ENCODE assay signal across 9 mouse cellular contexts in the genomic region with DNA sequence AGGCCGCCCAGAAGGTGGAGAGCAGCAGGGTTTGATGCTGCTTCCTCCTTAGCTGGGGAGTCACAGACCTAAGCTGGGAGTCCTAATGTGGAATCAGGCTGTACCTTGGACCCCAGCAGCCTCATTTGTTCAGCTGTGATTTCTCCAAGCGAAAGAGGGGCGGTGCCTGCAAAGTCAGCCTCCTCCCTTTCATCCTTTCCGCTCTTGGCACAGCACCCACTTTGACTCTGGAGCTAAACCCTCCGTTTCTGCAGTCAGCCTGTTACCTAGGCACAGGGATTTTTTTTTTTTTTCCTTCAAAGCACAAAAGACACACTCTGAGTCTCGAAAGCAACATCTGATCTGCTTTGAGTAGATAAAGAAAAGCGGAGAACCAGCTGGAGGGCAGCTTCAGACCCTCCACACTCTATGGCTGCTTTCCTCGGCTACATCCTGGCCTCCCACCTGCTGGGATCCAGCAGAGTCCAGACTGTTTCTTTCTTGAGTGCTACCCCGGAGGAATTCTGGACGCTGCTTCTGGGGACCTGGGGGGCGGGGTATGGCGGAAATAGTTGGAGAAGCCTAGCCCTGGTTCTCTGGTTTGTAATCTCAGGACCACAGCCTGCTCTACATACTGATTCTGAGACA. TPM values are rescaled to one million over a fixed set of nuclear protein-coding genes. Genes with fewer than 3 reads are reported as not detected.
DNase-seq lines count a peak whose midpoint lies in the region; ATAC-seq and TF ChIP-seq lines count a peak whose summit lies in the region.
"Had no signal": no experiment of that assay in that cellular context is flagged by ENCODE, and none has a peak within 500 bp of the region (broad histone marks: within the 10 kb centered on the region; RNA-seq: fewer than 3 reads in every experiment).

No protein-coding gene starts in this region.

- TF ChIP-seq CTCF in left cerebral cortex, adult 2 months (IDR thresholded peaks at IDR 0.05) = no peak
- no peak for TF ChIP-seq CTCF in small intestine, adult 2 months (IDR thresholded peaks at IDR 0.05; ENCODE audit: extremely low read depth, insufficient read length, insufficient replicate concordance, low read depth, low read length)

- TF ChIP-seq POLR2A in small intestine, adult 2 months (IDR thresholded peaks at IDR 0.05; ENCODE audit: low read depth, low read length) = no peak

- peak overlapping the region; percentile 68; the same call in 1 of the 2 replicates for H3K27ac ChIP-seq in ES-E14 (ENCODE audit: insufficient read depth, low read depth, low read length, poor library complexity, severe bottlenecking)
- peak overlapping the region; percentile 46 for H3K27ac ChIP-seq in forebrain, embryonic 12.5 days
- peak overlapping the region; percentile 11; the same call in 1 of the 2 replicates for H3K27ac ChIP-seq in hindbrain, embryonic 11.5 days (ENCODE audit: low read depth, low read length)
- peak overlapping the region; percentile 88 for H3K27ac ChIP-seq in left cerebral cortex, adult 2 months
- peak overlapping the region; percentile 48 for H3K27ac ChIP-seq in small intestine, adult 2 months (ENCODE audit: insufficient read depth, low read depth, low read length)

- intact Hi-C loops in left cerebral cortex, adult 2 months (cut with DNase I) = loop anchor here (2.0 kb wide), 1 partner anchor 56 kb away; no protein-coding TSS in a partner anchor

- in situ Hi-C loops in ES-E14 (cut with MboI; ENCODE audit: low sequenced_read_pairs in 2 of 2, unreplicated experiment in 2 of 2) = no loop called here

- H3K4me3 ChIP-seq in ES-E14 (ENCODE audit: insufficient read depth in 1 of 2, low read depth in 1 of 2, low read length in 2 of 2, poor library complexity in 1 of 2, severe bottlenecking in 1 of 2) = peak overlapping the region; percentile 27 to 68; a peak in 3 of 4 replicates
- H3K4me3 ChIP-seq in forebrain, embryonic 12.5 days (replicated peaks) = no peak overlapping the region; the same call in 1 of the 2 replicates
- peak overlapping the region; percentile 2; the same call in 1 of the 2 replicates for H3K4me3 ChIP-seq in hindbrain, embryonic 11.5 days (ENCODE audit: low read depth, low read length)
- peak overlapping the region; percentile 33 for H3K4me3 ChIP-seq in left cerebral cortex, adult 2 months
- H3K4me3 ChIP-seq in small intestine, adult 2 months (ENCODE audit: low read depth, low read length) = peak overlapping the region; percentile 18

- no peaks in the 10 kb centered on the region for H3K27me3 ChIP-seq in forebrain, embryonic 12.5 days
- H3K27me3 ChIP-seq in hindbrain, embryonic 11.5 days (ENCODE audit: control insufficient read depth, insufficient read depth, low read length) = no peaks in the 10 kb centered on the region
- H3K27me3 ChIP-seq in small intestine, adult 2 months (ENCODE audit: control insufficient read depth, insufficient read depth, low read length) = no peaks in the 10 kb centered on the region

- ATAC-seq in forebrain, embryonic 12.5 days (ENCODE audit: low FRiP score) = peak; percentile 44; the same call in 1 of the 2 replicates
- ATAC-seq in hindbrain, embryonic 11.5 days (ENCODE audit: low FRiP score) = peak; percentile 22; the same call in 1 of the 2 replicates

- peaks cover 3 to 22% of the 10 kb centered on the region in 2 experiments; a peak in 3 of 4 replicates for H3K4me1 ChIP-seq in ES-E14 (ENCODE audit: control insufficient read depth in 2 of 2, insufficient read depth in 2 of 2, low read length in 2 of 2, poor library complexity in 1 of 2)
- peaks cover 16% of the 10 kb centered on the region for H3K4me1 ChIP-seq in forebrain, embryonic 12.5 days
- H3K4me1 ChIP-seq in hindbrain, embryonic 11.5 days (replicated peaks; ENCODE audit: control insufficient read depth, insufficient read depth, low read length) = peaks cover 5% of the 10 kb centered on the region; the same call in 1 of the 2 replicates
- H3K4me1 ChIP-seq in small intestine, adult 2 months (ENCODE audit: control insufficient read depth, insufficient read depth, insufficient read length, low read length) = peaks cover 15% of the 10 kb centered on the region; the same call in 1 of the 2 replicates

- H3K9me3 ChIP-seq in ES-E14 (ENCODE audit: control insufficient read depth, insufficient read depth, low read depth, low read length) = no peaks in the 10 kb centered on the region
- no peaks in the 10 kb centered on the region for H3K9me3 ChIP-seq in forebrain, embryonic 12.5 days
- no peaks in the 10 kb centered on the region for H3K9me3 ChIP-seq in hindbrain, embryonic 11.5 days (ENCODE audit: control insufficient read depth, low read length)

- DNase-seq in ES-E14 (ENCODE audit: low read depth, low spot score) = peak; percentile 47
- peak; percentile 79 for DNase-seq in brain, adult 2 months (ENCODE audit: low read depth, low spot score)
- peak; percentile 41 for DNase-seq in hindbrain, embryonic 11.5 days (ENCODE audit: low spot score)
- DNase-seq in left cerebral cortex, adult 2 months (ENCODE audit: extremely low spot score in 1 of 2, low spot score in 2 of 2) = peak in 1 of 2 experiments; percentile 35
- peak; percentile 31 for DNase-seq in lung, postnatal 25 days (ENCODE audit: low spot score)
- DNase-seq in thymus, postnatal 0 days (ENCODE audit: low spot score) = no peak

- 6% methylated on average over 12 of the region's 12 CpGs for WGBS in forebrain, embryonic 12.5 days
- WGBS in hindbrain, embryonic 11.5 days = 8% methylated on average over 12 of the region's 12 CpGs
- WGBS in small intestine, adult 2 months = 15% methylated on average over 12 of the region's 12 CpGs

- H3K9ac ChIP-seq in ES-E14 (ENCODE audit: insufficient read depth, low read depth, low read length, poor library complexity, severe bottlenecking) = peak overlapping the region; percentile 42; the same call in 1 of the 2 replicates
- peak overlapping the region; percentile 36 for H3K9ac ChIP-seq in forebrain, embryonic 12.5 days
- H3K9ac ChIP-seq in hindbrain, embryonic 11.5 days (ENCODE audit: low read depth, low read length) = no peak overlapping the region; the same call in 1 of the 2 replicates

- no peaks in the 10 kb centered on the region for H3K36me3 ChIP-seq in ES-E14 (ENCODE audit: control insufficient read depth, insufficient read depth, low read length, poor library complexity, severe bottlenecking)
- H3K36me3 ChIP-seq in forebrain, embryonic 12.5 days (replicated peaks) = no peaks in the 10 kb centered on the region
- no peaks in the 10 kb centered on the region for H3K36me3 ChIP-seq in hindbrain, embryonic 11.5 days (ENCODE audit: control insufficient read depth, insufficient read depth, low read length)
- H3K36me3 ChIP-seq in small intestine, adult 2 months (ENCODE audit: control insufficient read depth, insufficient read depth, low read length) = no peaks in the 10 kb centered on the region

- peak overlapping the region; percentile 41 for H3K4me2 ChIP-seq in forebrain, embryonic 12.5 days
- peak overlapping the region; percentile 30 for H3K4me2 ChIP-seq in hindbrain, embryonic 11.5 days (replicated peaks; ENCODE audit: low read depth, low read length)

TF ChIP-seq in ES-E14, 5 proteins besides CTCF, POLR2A, EP300 and RAD21:
- peak; percentile 43; the same call in 1 of the 2 replicates for TF ChIP-seq ZNF384 (IDR thresholded peaks at IDR 0.05; ENCODE audit: low read depth, low read length)
- TF ChIP-seq MAFK (IDR thresholded peaks at IDR 0.05; ENCODE audit: insufficient read depth, low read depth, low read length) = no peak

RNA-seq across cellular contexts. Expression of a gene that starts 25.1 kb away (rescaled TPM):
- 0.63 TPM in 1 of 2 replicates, not detected in the other for total RNA-seq in ES-E14 (2012; rRNA removed)
- not detected in 2 replicates for polyA plus RNA-seq in forebrain, embryonic 12.5 days (2016; fragmentation: Nextera tagmentation; extraction: Ambion mirVana)
- polyA plus RNA-seq in hindbrain, embryonic 11.5 days (2014; fragmentation: Nextera tagmentation; extraction: Ambion mirVana) = not detected in 2 replicates
- not detected for total RNA-seq in left cerebral cortex, adult 2 months (2021)
- 6.0 TPM in 1 of 2 replicates, not detected in the other for polyA plus RNA-seq in small intestine, adult 2 months (2012; rRNA removed)
- polyA plus RNA-seq in thymus, postnatal 0 days (2015; fragmentation: Nextera tagmentation; extraction: Ambion mirVana) = 8.4 and 11.8 TPM in 2 replicates
- total RNA-seq: left cerebral cortex, adult 8-10 months had no signal

RNA-seq across cellular contexts. Expression of a gene that starts 39.6 kb away (rescaled TPM):
- 0.49 and 0.63 TPM in 2 replicates for total RNA-seq in ES-E14 (2012; rRNA removed)
- polyA plus RNA-seq in forebrain, embryonic 12.5 days (2016; fragmentation: Nextera tagmentation; extraction: Ambion mirVana) = 5.8 and 6.1 TPM in 2 replicates
- polyA plus RNA-seq in hindbrain, embryonic 11.5 days (2014; fragmentation: Nextera tagmentation; extraction: Ambion mirVana) = 8.5 and 10.4 TPM in 2 replicates
- total RNA-seq in left cerebral cortex, adult 2 months (2021) = under 1 TPM; 0.61 to 0.77 TPM
- polyA plus RNA-seq in small intestine, adult 2 months (2012; rRNA removed) = 0.27 and 1.0 TPM in 2 replicates
- polyA plus RNA-seq in thymus, postnatal 0 days (2015; fragmentation: Nextera tagmentation; extraction: Ambion mirVana) = 2.6 and 4.4 TPM in 2 replicates

RNA-seq across cellular contexts. Expression of a gene that starts 55.4 kb away (rescaled TPM):
- total RNA-seq in ES-E14 (2012; rRNA removed) = 30.2 and 36.3 TPM in 2 replicates
- 44.9 and 48.4 TPM in 2 replicates for polyA plus RNA-seq in forebrain, embryonic 12.5 days (2016; fragmentation: Nextera tagmentation; extraction: Ambion mirVana)
- 46.2 and 47.3 TPM in 2 replicates for polyA plus RNA-seq in hindbrain, embryonic 11.5 days (2014; fragmentation: Nextera tagmentation; extraction: Ambion mirVana)
- 10 to 100 TPM; 65.2 to 65.7 TPM for total RNA-seq in left cerebral cortex, adult 2 months (2021)
- polyA plus RNA-seq in small intestine, adult 2 months (2012; rRNA removed) = 4.2 and 10.1 TPM in 2 replicates
- polyA plus RNA-seq in thymus, postnatal 0 days (2015; fragmentation: Nextera tagmentation; extraction: Ambion mirVana) = 21.9 and 28.8 TPM in 2 replicates

Comparison
In these comparisons a context has a peak if more than half of its experiments do, and no peak if none do; other contexts are left out.
1. H3K27ac ChIP-seq: peak in every context shown above with its lines; median percentile 88 in left cerebral cortex, adult 2 months; 68 in ES-E14; 48 in small intestine, adult 2 months; 46 in forebrain, embryonic 12.5 days; 11 in hindbrain, embryonic 11.5 days.